Mouse (Mus musculus) ES-Bruce4 (cell line): ENCODE measurements around the gene Psmc3.

Source experiments
- CTCF ChIP-seq: IDR thresholded peaks from one replicate; pipeline ENCODE4 v1.8.1; 2011; ENCODE audit warnings: low read depth, low read length
- EP300 ChIP-seq: IDR thresholded peaks from 2 replicates; pipeline ENCODE4 v1.6.1; 2011; ENCODE audit warnings: low read depth, low read length; ENCODE audit not compliant: insufficient read depth
- POLR2A ChIP-seq: IDR thresholded peaks from one replicate; pipeline ENCODE4 v1.8.1; 2011; ENCODE audit warnings: low read length; ENCODE audit not compliant: insufficient read depth

GRCm38 (mm10) chr2:91072092-91072491 is 18.3 kb downstream of the Psmc3 start:
- TF ChIP-seq CTCF (no peak), POLR2A (no peak), EP300 (no peak)
